Mouse (Mus musculus) lung, postnatal 10 days (tissue): ENCODE measurements at regions not wholly inside any gene's neighbourhood (a gene's known extent, or its start where the extent isn't known, plus 50 kb on each side); places are given as distances from the start of the nearest gene placed in this dataset.

Source experiments
- DNase-seq: peaks from one replicate; pipeline ENCODE4 v3.0.0; 2021

DNA sequence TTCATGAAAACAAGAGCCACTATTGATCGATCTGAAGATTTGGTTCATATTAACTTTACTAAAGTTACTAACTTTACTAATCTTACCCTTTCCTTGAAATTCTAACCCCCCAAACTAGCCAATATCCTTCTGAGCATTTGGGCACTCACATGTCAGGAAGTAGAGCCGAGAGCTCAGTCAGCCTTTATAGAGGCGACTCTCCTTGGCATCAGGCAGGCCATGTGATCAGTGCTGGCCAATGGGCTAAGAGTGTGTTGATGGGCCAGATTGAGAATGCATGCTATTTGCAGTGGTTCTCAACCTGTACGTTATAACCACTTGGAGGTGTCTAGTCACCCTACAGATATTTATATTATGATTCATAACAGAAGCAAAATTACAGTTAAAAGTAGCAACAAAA is 69.6 kb upstream of the Slc35b4 start:
- DNase-seq: no peak

DNA sequence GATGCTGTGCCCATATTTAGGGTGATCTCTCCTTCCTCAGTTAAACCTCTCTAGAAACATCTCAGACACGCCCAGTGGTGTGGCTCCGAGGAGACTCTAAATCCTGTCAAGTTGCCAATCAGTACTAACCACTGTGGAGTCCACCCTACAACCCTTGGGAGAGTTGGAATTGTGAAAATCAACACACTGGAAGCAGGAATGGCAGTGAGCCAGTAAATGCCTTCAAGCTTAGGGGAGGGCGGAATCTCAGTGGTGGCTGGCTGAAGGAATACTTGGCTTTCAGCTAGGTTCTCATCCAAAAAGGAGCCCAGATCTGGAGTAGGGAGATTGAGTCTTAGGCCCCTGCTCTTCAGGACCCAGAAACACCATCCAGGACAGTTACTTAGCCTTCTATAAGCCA is 66.1 kb upstream of the Slc35b4 start:
- DNase-seq: peak; percentile 6

DNA sequence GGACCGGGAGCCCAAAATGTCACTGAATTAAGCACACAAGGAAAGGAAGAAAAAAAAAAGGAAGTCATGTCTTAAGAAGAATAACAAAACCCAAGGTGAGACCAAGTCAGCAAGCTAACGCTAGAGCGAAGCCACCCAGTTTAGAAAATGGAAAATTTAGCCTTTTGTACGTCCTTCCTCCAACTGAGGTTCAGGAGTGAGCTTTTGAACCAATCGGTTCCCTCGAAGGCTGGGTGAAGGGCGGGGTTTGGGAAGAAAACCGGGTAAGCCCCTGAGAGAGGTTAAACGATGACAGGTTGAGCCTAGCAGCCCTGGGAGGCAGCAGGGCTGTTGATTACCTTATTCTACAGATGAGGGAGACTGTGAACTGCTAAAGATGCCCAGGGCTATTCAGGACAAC is 65.6 kb upstream of the Slc35b4 start:
- no peak for DNase-seq

DNA sequence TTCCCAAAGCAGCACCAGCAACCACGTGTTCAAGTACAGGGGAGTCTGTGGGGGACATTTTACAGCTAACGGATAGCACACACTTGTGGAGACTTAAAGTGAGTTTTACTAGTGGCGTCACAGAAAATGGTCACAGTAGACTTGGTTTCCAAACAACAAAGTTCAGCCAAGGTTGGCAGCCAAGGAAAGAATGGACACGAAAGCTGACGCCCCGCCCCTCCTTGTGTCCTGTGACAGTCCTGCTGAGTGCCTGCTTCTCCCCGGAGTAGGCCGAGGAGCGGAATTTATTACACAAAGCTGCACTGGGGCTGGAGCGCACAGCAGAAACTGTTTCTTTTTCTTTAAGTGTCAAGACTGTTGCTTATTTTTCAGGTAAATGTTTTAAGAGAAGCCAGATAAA is 58.2 kb upstream of the Slc35b4 start:
- DNase-seq: peak; percentile 31

DNA sequence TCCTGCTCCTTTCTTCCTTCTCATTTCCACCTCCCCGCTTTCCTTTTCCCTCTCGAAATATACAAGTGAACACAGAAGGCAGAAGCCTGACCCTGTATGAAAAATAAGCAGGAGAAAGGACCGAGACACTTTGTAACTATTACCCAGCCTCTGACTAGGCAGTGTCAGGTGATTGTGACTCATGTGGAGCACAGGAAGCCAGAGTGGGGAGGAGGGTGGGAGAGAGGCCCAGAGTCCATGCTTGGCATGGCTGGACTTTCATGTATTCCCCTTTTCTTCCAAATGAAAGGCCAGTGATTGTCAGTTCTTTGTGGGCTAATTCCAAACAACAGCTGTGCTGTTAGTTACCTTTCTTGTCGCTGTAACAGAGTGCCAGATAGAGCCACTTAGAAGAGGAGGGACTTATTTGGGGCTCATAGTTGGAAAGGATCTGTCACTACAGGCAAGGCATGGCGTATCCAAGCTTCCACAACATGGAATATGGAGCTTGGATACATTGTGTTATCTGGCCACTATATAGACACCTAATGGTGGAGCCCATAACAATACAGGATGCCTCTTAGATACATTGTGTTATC is 57.6 kb upstream of the Slc35b4 start:
- DNase-seq: no peak

DNA sequence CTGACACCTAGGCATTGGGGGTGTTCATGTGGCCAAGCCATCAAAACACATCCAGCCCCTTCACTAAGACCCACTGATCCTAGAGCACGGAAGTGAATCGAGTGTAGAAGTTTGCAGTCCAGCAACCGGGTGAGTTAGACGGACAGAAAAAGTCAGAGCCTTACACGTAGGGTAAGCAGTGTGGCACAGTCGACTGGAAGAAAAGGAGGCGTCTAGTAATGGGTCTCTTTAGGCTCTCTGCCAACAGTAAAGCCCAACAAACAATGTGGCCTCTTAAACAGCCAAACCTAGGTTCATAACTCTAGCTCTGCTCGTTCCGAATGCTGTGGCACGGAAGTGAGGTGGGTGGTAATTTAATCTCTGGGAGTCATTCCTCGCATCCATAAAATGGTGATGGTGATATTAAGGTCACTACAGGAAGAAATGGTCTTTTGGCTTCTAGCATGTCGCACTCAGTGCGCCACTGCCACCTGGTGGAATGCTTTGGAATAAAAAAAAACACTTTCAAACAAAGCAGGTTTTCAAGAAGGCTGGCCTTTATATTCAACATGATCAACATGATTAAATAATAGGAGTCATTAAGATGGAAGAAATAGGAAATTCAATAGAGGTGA is 54.0 kb upstream of the Slc35b4 start:
- DNase-seq: peak; percentile 71

DNA sequence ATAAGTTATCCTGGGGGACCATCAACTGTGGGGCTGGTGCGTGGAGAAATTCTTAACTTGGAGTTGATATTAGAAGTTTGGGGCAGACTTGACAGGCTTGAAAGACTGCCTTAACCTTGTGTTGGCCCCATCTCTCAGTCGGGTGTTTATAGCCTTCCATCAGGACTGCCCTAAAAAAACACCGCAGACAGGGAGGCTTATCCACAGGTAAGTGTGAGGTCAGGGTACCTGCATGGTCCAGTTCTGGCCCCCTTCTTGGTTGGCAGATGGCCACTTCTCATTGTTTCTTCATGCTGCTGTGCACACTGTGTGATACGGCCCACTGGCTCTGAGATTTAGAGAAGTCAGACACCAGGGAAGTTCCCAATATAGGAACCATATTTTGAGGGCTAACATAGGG is 50.2 kb upstream of the Slc35b4 start:
- no peak for DNase-seq
